Mouse (Mus musculus): Measurements from ENCODE around the gene Pabpn1. TPM values are rescaled to one million over a fixed set of nuclear protein-coding genes. Genes with fewer than 3 reads are reported as not detected.
A peak's percentile ranks its signal among the peaks of the same experiment; 100 is the strongest.
"Not testable (repeated sequence)": the region's sequence is repeated elsewhere in the genome, so short reads cannot be mapped to it uniquely, and the experiment has no call there.

Gene Pabpn1
- polyA plus RNA-seq, 1 experiment from 2014 or later = 109 TPM

DNA sequence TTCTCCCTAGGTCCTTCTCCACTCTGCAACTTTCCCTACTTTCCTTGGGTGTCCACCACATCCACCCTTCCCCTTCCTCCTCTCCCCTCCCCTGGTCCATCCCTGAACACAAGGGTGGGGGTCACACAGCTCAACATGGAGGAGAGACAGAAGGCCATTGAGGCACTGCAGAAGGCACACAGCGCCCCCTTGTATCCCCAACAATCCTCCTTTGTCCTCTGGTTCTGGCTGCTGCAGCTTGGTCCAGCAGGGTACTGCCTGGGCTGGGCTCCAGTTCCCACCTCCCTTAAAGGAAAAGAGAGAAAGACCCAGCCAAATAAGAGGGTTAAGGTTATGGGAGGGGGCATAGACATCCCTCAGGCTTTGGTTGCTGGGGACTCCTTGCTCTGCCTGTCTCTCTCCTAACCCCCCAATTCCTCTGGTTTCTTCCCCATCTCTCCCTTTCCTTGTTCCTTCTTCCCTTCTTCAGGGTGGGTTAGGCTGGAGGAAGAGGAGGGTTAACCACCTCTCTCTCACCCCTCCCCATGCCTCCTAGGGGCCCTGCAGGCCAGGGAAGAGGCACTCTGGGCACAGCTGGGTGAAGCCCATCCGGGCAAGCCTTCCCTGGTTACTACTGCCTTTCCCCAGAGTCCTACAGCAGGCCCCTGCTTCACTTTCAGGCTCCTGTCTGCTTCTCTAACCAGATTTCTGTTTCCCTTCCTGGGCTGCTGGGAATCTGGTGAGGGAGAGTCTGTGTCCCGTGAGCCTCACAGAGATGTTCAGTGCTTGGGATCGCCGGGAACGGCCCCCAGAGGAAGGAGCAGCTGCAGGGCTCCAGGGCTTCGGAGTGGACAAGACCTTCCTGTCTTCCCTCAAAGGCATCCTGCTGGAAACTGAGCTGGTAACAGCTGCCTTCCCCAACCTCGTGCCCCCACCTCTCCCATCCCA, 43.9 kb downstream of the Pabpn1 start, which contains the start of gene Cmtm5:
Gene Cmtm5 (plus strand): TSS at position 358 of the 927 bp plus-strand sequence.
- no peak for DNase-seq (ENCODE audit: low spot score)

- no peak for DNase-seq (ENCODE audit: low spot score)
Observed at GRCm38 (mm10) chr14:54936831-54937160, 44.5 kb downstream of the Pabpn1 start.

DNA sequence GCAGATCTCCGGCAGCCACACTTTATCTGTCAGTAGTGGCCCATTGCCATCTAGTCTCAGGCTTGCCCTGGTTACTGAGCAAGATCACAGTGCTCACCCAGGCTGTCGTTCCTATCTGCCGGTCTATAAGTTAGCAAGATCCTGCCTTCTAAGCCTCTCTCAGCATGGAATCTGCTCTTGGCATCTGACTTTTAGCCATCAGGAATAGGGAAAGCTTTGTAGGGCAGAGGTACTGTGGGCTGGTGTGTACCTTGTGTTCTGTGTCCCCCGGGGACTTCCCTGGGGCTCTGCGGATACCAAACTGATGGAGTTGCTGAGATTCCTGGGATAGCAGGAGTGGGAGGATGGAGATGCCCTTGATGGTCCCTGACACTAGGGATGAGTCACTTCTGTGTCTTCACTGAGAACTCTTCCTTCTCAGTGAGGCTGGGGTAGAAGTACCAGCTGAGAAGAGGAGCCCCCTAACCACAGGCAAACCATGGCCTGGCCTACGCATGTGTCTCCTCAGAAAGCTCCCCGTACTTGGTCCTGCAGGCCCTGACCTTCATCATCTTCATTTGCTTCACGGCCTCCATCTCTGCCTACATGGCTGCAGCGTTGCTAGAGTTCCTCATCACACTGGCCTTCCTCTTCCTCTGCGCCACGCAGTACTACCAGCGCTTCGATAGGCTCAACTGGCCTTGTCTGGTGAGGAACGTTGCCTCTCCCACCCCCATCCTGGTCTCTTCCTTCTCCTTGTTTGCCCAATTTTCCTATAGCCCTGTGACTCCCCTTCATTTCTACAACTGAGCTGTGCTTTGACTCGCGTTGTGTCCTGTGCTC, 45.3 kb downstream of the Pabpn1 start:
- DNase-seq (ENCODE audit: low spot score) = no peak

GRCm38 (mm10) chr14:54938431-54939219, 46.3 kb downstream of the Pabpn1 start:
- no peak for DNase-seq (ENCODE audit: low spot score)

DNA sequence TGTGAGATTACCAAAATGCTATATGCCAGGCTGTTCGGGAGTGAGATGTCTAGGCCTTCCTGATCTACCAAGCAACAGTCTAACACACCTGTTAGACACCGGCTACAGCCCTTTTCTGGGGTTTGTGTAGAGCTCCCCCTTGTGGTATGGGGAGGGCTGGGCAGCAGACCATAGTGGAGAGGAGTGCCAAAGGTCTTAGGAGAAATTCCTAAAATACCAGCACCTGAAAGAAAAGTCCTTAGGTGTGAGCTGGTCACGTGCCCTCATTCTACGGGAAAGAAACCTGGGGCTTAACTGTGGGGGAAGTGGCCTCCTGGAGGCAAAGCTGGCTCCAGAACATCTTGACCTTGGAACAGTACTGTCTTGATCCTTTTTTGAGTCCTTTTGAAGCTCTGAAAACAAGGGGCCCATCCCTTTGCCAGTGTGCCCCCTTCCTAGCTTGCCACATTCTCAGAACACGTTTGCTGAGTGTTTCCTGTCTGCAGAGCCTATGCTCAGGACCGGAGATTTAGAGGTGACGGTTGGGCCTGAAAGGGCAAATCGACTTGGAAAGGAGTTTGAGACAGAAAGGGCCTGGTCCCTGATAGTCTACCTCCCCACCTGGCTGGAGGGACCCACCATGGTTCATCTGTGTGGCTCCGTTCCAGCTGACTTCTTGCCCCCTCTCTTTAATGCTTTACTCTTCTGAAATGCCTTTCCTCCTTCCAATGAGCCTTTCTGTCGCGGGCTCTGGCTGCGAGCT, 47.3 kb downstream of the Pabpn1 start:
- DNase-seq (ENCODE audit: low spot score) = peak; percentile 73

GRCm38 (mm10) chr14:54940176-54940530, 47.9 kb downstream of the Pabpn1 start:
- no peak for DNase-seq (ENCODE audit: low spot score)

- no peak for DNase-seq (ENCODE audit: low spot score)
Observed at GRCm38 (mm10) chr14:54941024-54941978, 49.0 kb downstream of the Pabpn1 start.

GRCm38 (mm10) chr14:54942479-54942878, 50.2 kb downstream of the Pabpn1 start:
- DNase-seq (ENCODE audit: low spot score) = no peak

GRCm38 (mm10) chr14:54943971-54944370, 51.7 kb downstream of the Pabpn1 start:
- no peak for DNase-seq (ENCODE audit: low spot score)

- no peak for DNase-seq (ENCODE audit: low spot score)
Observed at GRCm38 (mm10) chr14:54944939-54945338, 52.6 kb downstream of the Pabpn1 start.

DNA sequence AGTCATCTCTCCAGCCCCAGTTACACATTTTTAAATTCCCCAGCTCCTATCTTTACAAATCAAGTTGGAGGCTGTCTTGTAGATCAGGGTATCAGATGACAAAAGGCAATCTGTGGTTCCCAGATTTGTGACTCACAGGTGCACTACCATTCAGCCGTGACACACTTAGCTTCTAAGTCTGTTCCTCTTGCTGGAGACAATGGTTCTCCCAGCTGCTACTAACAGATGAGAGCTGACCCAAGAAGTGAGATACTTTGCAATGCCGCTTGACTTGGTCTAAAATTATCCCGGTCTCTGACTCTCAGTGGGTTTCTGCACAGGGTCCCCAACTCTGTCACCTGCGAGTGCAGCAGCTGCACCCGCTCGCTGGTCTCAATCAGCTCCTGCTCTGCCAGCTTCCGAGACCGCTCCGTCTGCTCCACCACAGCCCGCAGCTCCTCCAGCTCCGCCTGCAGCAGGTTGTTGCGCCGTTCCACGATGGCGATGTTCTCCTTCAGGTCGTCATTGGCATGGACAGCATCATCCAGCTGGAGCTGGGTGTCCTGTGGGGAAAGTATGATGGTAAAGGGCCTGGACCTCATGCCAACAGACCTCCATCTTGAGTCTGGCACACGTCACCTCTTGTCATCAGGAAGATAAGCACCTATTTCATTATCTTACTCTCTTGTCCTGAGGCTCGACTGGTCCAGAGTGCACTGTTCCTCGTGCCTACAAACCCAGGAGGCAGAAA, 53.8 kb downstream of the Pabpn1 start:
- no peak for DNase-seq (ENCODE audit: low spot score)

DNA sequence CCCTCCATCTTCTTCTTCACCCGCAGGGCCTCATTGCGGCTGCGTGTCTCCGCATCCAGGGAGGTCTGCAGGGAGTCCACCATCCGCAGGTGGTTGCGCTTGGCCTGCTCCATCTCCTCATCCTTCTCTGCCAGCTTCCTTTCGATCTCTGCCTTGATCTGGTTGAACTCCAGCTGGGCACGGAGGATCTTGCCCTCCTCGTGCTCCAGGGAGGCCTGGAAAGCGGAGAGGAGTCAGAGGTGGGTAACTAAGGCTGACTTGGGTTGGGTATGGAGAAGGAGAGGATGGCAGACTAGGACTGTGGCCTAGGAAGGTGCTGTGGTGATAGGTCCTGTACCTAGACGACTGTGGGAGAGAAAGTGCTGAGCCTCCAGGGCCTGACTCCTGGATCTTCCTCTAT, 54.7 kb downstream of the Pabpn1 start:
- not testable (repeated sequence) for DNase-seq (ENCODE audit: low spot score)

Other genes starting within 250 kb of the Pabpn1 start
- 101 TPM in 2 replicates for gene 1700123O20Rik, start 206.3 kb upstream of the Pabpn1 start, polyA plus RNA-seq (2015; fragmentation: Nextera tagmentation; extraction: Ambion mirVana)
- 137 and 173 TPM in 2 replicates for gene Acin1, start 205.6 kb upstream of the Pabpn1 start, polyA plus RNA-seq (2015; fragmentation: Nextera tagmentation; extraction: Ambion mirVana)
- 0.09 and 0.18 TPM in 2 replicates for gene Gm29776, start 193.7 kb upstream of the Pabpn1 start, polyA plus RNA-seq (2015; fragmentation: Nextera tagmentation; extraction: Ambion mirVana)
- gene Cebpe, start 180.3 kb upstream of the Pabpn1 start, polyA plus RNA-seq (2015; fragmentation: Nextera tagmentation; extraction: Ambion mirVana) = not detected in 2 replicates
- gene Slc7a8, start 110.6 kb upstream of the Pabpn1 start, polyA plus RNA-seq (2015; fragmentation: Nextera tagmentation; extraction: Ambion mirVana) = 0.94 and 1.2 TPM in 2 replicates
- gene Rnf212b, start 78.4 kb upstream of the Pabpn1 start, polyA plus RNA-seq (2015; fragmentation: Nextera tagmentation; extraction: Ambion mirVana) = not detected in 2 replicates
- 7.2 and 8.8 TPM in 2 replicates for gene Homez, start 21.5 kb upstream of the Pabpn1 start, polyA plus RNA-seq (2015; fragmentation: Nextera tagmentation; extraction: Ambion mirVana)
- 1.8 and 2.2 TPM in 2 replicates for gene Ppp1r3e, start 14.9 kb upstream of the Pabpn1 start, polyA plus RNA-seq (2015; fragmentation: Nextera tagmentation; extraction: Ambion mirVana)
- 1.5 and 1.7 TPM in 2 replicates for gene Bcl2l2, start 9.1 kb upstream of the Pabpn1 start, polyA plus RNA-seq (2015; fragmentation: Nextera tagmentation; extraction: Ambion mirVana)
- 1.2 TPM in 1 of 2 replicates, not detected in the other for gene Gm20521, start 9.1 kb upstream of the Pabpn1 start, polyA plus RNA-seq (2015; fragmentation: Nextera tagmentation; extraction: Ambion mirVana)
- gene Slc22a17, start 20.6 kb downstream of the Pabpn1 start, polyA plus RNA-seq (2015; fragmentation: Nextera tagmentation; extraction: Ambion mirVana) = 4.1 and 4.3 TPM in 2 replicates
- 8.2 and 9.2 TPM in 2 replicates for gene Efs, start 33.6 kb downstream of the Pabpn1 start, polyA plus RNA-seq (2015; fragmentation: Nextera tagmentation; extraction: Ambion mirVana)
- not detected in 2 replicates for gene Il25, start 40.2 kb downstream of the Pabpn1 start, polyA plus RNA-seq (2015; fragmentation: Nextera tagmentation; extraction: Ambion mirVana)
- gene Cmtm5, start 43.8 kb downstream of the Pabpn1 start, polyA plus RNA-seq (2015; fragmentation: Nextera tagmentation; extraction: Ambion mirVana) = 0.22 TPM in 1 of 2 replicates, not detected in the other
- 0.34 and 0.35 TPM in 2 replicates for gene Myh6, start 74.4 kb downstream of the Pabpn1 start, polyA plus RNA-seq (2015; fragmentation: Nextera tagmentation; extraction: Ambion mirVana)
- not detected in 2 replicates for gene Gm17428, start 84.4 kb downstream of the Pabpn1 start, polyA plus RNA-seq (2015; fragmentation: Nextera tagmentation; extraction: Ambion mirVana)
- gene Myh7, start 102.1 kb downstream of the Pabpn1 start, polyA plus RNA-seq (2015; fragmentation: Nextera tagmentation; extraction: Ambion mirVana) = 0.49 and 0.55 TPM in 2 replicates
- gene Ngdn, start 123.0 kb downstream of the Pabpn1 start, polyA plus RNA-seq (2015; fragmentation: Nextera tagmentation; extraction: Ambion mirVana) = 128 and 129 TPM in 2 replicates
- 1.1 and 1.5 TPM in 2 replicates for gene Zfhx2, start 199.8 kb downstream of the Pabpn1 start, polyA plus RNA-seq (2015; fragmentation: Nextera tagmentation; extraction: Ambion mirVana)
- gene Thtpa, start 202.3 kb downstream of the Pabpn1 start, polyA plus RNA-seq (2015; fragmentation: Nextera tagmentation; extraction: Ambion mirVana) = 9.8 and 10.3 TPM in 2 replicates
- 32.0 and 38.3 TPM in 2 replicates for gene Ap1g2, start 214.1 kb downstream of the Pabpn1 start, polyA plus RNA-seq (2015; fragmentation: Nextera tagmentation; extraction: Ambion mirVana)
- gene Jph4, start 224.4 kb downstream of the Pabpn1 start, polyA plus RNA-seq (2015; fragmentation: Nextera tagmentation; extraction: Ambion mirVana) = 0.09 TPM in 2 replicates

Measured in thymus, postnatal 0 days (tissue).